Mouse (Mus musculus): ENCODE results near the gene Arhgef39. TPM values are rescaled to one million over a fixed set of nuclear protein-coding genes. Genes with fewer than 3 reads are reported as not detected.
A peak's percentile ranks its signal among the peaks of the same experiment; 100 is the strongest.

Gene Arhgef39
- total and polyA plus RNA-seq, 3 experiments, result 16.4 to 71.2 (median 29.0) TPM

DNA sequence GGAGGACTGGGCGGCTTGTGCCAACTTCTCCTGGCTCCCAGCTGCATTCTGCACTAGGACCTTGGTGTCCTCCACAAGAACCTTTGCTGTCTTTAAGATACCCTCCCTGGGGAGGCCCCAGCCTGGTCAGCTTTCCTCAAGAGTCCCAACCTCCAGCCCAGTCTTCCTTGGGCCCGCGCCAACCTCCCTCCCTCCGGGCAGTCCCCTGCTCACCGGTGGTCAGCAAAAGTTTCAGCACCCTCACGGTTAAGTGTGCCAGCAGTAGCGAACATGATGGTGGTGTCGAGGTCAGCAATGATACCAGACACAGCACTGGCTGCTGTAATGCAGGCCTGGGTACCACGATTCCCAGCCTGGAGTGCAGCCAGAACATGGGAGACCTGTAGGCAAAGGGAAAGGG, 36.5 kb upstream of the Arhgef39 start:
- DNase-seq (ENCODE audit: low spot score), result no peak
- H3K4me1 ChIP-seq (ENCODE audit: insufficient read depth, low read depth, low read length), result peaks cover 14% of the 10 kb centered on the region
- ATAC-seq (ENCODE audit: extremely low read depth, insufficient number of reproducible peaks, low FRiP score, poor library complexity, severe bottlenecking), result no peak
- H3K27me3 ChIP-seq (ENCODE audit: insufficient read depth, low read length), result no peaks in the 10 kb centered on the region
- TF ChIP-seq TAL1 (conservative IDR thresholded peaks at IDR 0.05; ENCODE audit: low read depth, low read length), result no peak
- TF ChIP-seq GATA1 (IDR thresholded peaks at IDR 0.05; ENCODE audit: borderline replicate concordance, low read length), result no peak
- TF ChIP-seq GATA2 (IDR thresholded peaks at IDR 0.05; ENCODE audit: borderline replicate concordance, low read depth, low read length), result no peak
- TF ChIP-seq CTCF (IDR thresholded peaks at IDR 0.05; ENCODE audit: low read depth, low read length), result no peak
- TF ChIP-seq POLR2AphosphoS5 (IDR thresholded peaks at IDR 0.05; ENCODE audit: insufficient replicate concordance, low read depth, low read length), result no peak
- H3K36me3 ChIP-seq (replicated peaks), result peaks cover 99% of the 10 kb centered on the region
- peaks cover 2% of the 10 kb centered on the region; the same call in 1 of the 2 replicates for H3K9me3 ChIP-seq (replicated peaks)
- no peak overlapping the region for H3K4me3 ChIP-seq (ENCODE audit: low read depth, low read length)

DNA sequence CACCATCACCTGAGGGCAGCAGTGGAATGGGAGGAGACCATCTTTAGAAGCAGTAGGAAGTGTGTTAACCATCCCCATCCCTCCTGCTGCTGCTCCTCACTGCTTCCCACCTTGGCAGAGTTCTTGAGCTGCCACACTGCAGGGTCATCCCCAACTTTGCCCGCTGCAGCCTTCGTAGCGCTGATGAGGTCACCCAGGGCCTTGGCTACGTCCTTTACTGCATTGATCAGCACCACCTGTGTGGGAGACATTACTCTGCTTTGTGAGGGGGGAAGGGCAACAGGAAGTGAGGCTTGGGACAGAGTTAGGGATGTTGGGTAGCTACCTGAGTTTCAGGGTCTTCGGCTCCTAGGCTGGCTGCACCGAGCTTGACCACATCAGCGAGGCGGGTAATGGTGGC, 36.1 kb upstream of the Arhgef39 start:
- TF ChIP-seq TAL1 (conservative IDR thresholded peaks at IDR 0.05; ENCODE audit: low read depth, low read length), result no peak
- no peak for TF ChIP-seq CTCF (IDR thresholded peaks at IDR 0.05; ENCODE audit: low read depth, low read length)
- no peak for TF ChIP-seq GATA2 (IDR thresholded peaks at IDR 0.05; ENCODE audit: borderline replicate concordance, low read depth, low read length)
- no peak for TF ChIP-seq POLR2AphosphoS5 (IDR thresholded peaks at IDR 0.05; ENCODE audit: insufficient replicate concordance, low read depth, low read length)
- no peak for TF ChIP-seq GATA1 (IDR thresholded peaks at IDR 0.05; ENCODE audit: borderline replicate concordance, low read length)
- Histone ChIP-seq H3K4me3 (ENCODE audit: low read depth, low read length) (no peak overlapping the region), H3K27me3 (ENCODE audit: insufficient read depth, low read length) (no peaks in the 10 kb centered on the region), H3K4me1 (ENCODE audit: insufficient read depth, low read depth, low read length) (peaks cover 16% of the 10 kb centered on the region), H3K9me3 (replicated peaks) (no peaks in the 10 kb centered on the region), H3K36me3 (replicated peaks) (peaks cover 99% of the 10 kb centered on the region)
- DNase-seq (ENCODE audit: low spot score) (no peak), ATAC-seq (ENCODE audit: extremely low read depth, insufficient number of reproducible peaks, low FRiP score, poor library complexity, severe bottlenecking) (no peak)

GRCm38 (mm10) chr4:43533270-43533669, 33.8 kb upstream of the Arhgef39 start:
- ATAC-seq (ENCODE audit: extremely low read depth, insufficient number of reproducible peaks, low FRiP score, poor library complexity, severe bottlenecking), result no peak
- peaks cover 84% of the 10 kb centered on the region for H3K36me3 ChIP-seq (replicated peaks)
- no peaks in the 10 kb centered on the region for H3K9me3 ChIP-seq (replicated peaks)
- no peak for TF ChIP-seq GATA1 (IDR thresholded peaks at IDR 0.05; ENCODE audit: borderline replicate concordance, low read length)
- TF ChIP-seq GATA2 (IDR thresholded peaks at IDR 0.05; ENCODE audit: borderline replicate concordance, low read depth, low read length), result no peak
- no peak for TF ChIP-seq TAL1 (conservative IDR thresholded peaks at IDR 0.05; ENCODE audit: low read depth, low read length)
- no peak for TF ChIP-seq POLR2AphosphoS5 (IDR thresholded peaks at IDR 0.05; ENCODE audit: insufficient replicate concordance, low read depth, low read length)
- H3K4me1 ChIP-seq (ENCODE audit: insufficient read depth, low read depth, low read length), result peaks cover 19% of the 10 kb centered on the region
- H3K27me3 ChIP-seq (ENCODE audit: insufficient read depth, low read length), result no peaks in the 10 kb centered on the region
- H3K4me3 ChIP-seq (ENCODE audit: low read depth, low read length), result no peak overlapping the region
- no peak for DNase-seq (ENCODE audit: low spot score)

GRCm38 (mm10) chr4:43530581-43530980, 31.1 kb upstream of the Arhgef39 start:
- H3K27me3 ChIP-seq (ENCODE audit: insufficient read depth, low read length), result peaks cover 3% of the 10 kb centered on the region
- H3K36me3 ChIP-seq (replicated peaks), result peaks cover 58% of the 10 kb centered on the region
- no peaks in the 10 kb centered on the region for H3K9me3 ChIP-seq (replicated peaks)
- peak; percentile 68; the same call in 1 of the 2 replicates for TF ChIP-seq CTCF (IDR thresholded peaks at IDR 0.05; ENCODE audit: low read depth, low read length)
- no peak for TF ChIP-seq GATA2 (IDR thresholded peaks at IDR 0.05; ENCODE audit: borderline replicate concordance, low read depth, low read length)
- peaks cover 14% of the 10 kb centered on the region for H3K4me1 ChIP-seq (ENCODE audit: insufficient read depth, low read depth, low read length)
- ATAC-seq (ENCODE audit: extremely low read depth, insufficient number of reproducible peaks, low FRiP score, poor library complexity, severe bottlenecking) (no peak), DNase-seq (ENCODE audit: low spot score) (peak; percentile 52)
- no peak overlapping the region for H3K4me3 ChIP-seq (ENCODE audit: low read depth, low read length)

DNA sequence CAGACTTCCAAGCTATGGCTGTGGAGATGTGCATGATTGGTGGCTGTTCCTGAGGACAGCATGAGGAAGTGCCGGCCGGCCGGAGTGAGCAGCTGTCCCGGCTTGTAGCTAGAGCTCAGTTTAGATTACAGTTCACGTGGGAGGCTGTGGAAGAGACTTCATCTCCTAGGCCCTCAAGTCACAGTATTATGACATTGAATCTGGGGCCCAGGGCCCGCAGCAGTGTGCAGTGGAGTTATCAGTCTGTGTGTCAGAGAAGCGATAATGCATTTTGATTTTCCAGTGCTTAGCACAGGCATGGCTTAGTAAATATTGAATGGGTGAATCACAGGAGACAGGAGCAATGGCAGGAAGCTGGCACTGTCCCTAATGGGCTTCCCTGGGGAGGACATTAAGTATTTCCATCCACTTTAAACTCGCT, 30.6 kb upstream of the Arhgef39 start:
- peaks cover 7% of the 10 kb centered on the region for H3K27me3 ChIP-seq (ENCODE audit: insufficient read depth, low read length)
- ATAC-seq (ENCODE audit: extremely low read depth, insufficient number of reproducible peaks, low FRiP score, poor library complexity, severe bottlenecking), result no peak
- H3K4me1 ChIP-seq (ENCODE audit: insufficient read depth, low read depth, low read length), result peaks cover 10% of the 10 kb centered on the region; the same call in 1 of the 2 replicates
- TF ChIP-seq GATA2 (IDR thresholded peaks at IDR 0.05; ENCODE audit: borderline replicate concordance, low read depth, low read length), result no peak
- TF ChIP-seq CTCF (IDR thresholded peaks at IDR 0.05; ENCODE audit: low read depth, low read length), result no peak
- TF ChIP-seq POLR2AphosphoS5 (IDR thresholded peaks at IDR 0.05; ENCODE audit: insufficient replicate concordance, low read depth, low read length), result no peak
- TF ChIP-seq GATA1 (IDR thresholded peaks at IDR 0.05; ENCODE audit: borderline replicate concordance, low read length), result no peak
- no peak for TF ChIP-seq TAL1 (conservative IDR thresholded peaks at IDR 0.05; ENCODE audit: low read depth, low read length)
- DNase-seq (ENCODE audit: low spot score), result no peak
- no peak overlapping the region for H3K4me3 ChIP-seq (ENCODE audit: low read depth, low read length)
- H3K36me3 ChIP-seq (replicated peaks), result peaks cover 53% of the 10 kb centered on the region
- no peaks in the 10 kb centered on the region for H3K9me3 ChIP-seq (replicated peaks)

- H3K4me3 ChIP-seq (ENCODE audit: low read depth, low read length), result no peak overlapping the region
- no peak for ATAC-seq (ENCODE audit: extremely low read depth, insufficient number of reproducible peaks, low FRiP score, poor library complexity, severe bottlenecking)
- H3K4me1 ChIP-seq (ENCODE audit: insufficient read depth, low read depth, low read length), result peaks cover 15% of the 10 kb centered on the region
- DNase-seq (ENCODE audit: low spot score), result no peak
- TF ChIP-seq GATA1 (IDR thresholded peaks at IDR 0.05; ENCODE audit: borderline replicate concordance, low read length) (no peak), GATA2 (IDR thresholded peaks at IDR 0.05; ENCODE audit: borderline replicate concordance, low read depth, low read length) (no peak), CTCF (IDR thresholded peaks at IDR 0.05; ENCODE audit: low read depth, low read length) (no peak), POLR2AphosphoS5 (IDR thresholded peaks at IDR 0.05; ENCODE audit: insufficient replicate concordance, low read depth, low read length) (no peak), TAL1 (conservative IDR thresholded peaks at IDR 0.05; ENCODE audit: low read depth, low read length) (no peak)
- peaks cover 37% of the 10 kb centered on the region for H3K36me3 ChIP-seq (replicated peaks)
- peaks cover 22% of the 10 kb centered on the region for H3K27me3 ChIP-seq (ENCODE audit: insufficient read depth, low read length)
- H3K9me3 ChIP-seq (replicated peaks), result no peaks in the 10 kb centered on the region
Observed at GRCm38 (mm10) chr4:43528487-43528886, 29.0 kb upstream of the Arhgef39 start.

Measured in G1E (cell line).